Mouse (Mus musculus): ENCODE results near the gene Rubcnl. TPM values are rescaled to one million over a fixed set of nuclear protein-coding genes. Genes with fewer than 3 reads are reported as not detected.

The Rubcnl gene
- total RNA-seq, 2 experiments from 2014 or later = 0.23 to 0.61 TPM

DNA sequence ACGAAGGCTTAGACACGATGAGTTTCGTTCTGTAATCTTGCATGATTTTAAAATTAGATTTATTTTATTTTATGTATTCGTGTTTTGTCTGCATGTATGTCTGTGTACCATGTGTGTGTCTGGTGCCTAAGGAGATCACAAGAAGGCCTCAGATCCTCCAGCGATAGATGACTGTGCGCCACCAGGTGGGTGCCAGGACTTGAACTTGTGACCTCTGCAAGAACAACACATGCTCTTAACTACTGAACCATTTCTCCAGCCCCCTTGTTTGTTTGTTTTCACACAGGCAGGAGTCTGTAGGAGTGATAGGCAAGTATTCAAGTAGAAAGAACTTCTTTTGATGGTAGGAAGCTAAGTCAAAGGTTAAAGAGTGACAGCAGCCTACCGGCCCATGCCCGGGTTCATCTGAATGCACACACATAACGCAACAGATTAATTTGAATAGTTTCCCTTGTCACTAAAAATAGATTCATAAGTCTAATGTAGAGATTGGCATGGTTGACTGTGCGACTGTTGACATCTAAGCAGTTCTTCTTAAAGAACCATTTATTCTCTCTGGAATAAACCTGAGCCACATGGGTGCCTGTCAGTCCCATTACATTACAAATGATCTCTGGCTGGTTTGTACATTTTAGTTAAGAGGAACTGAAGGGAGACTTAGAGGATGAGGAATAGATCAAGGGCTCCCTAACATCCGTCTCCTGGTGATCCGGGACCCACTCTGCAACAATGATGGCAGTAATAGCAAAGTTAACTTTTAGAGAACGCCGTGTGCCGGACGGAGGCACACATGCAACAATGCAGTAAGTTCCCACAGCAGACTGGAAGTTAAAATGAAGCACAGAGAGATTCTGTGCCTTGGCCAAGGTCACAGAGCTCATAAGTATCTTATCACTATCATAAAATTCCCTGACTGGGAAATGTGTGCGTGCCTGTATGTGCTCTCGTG lies 2.3 kb downstream of the Rubcnl start:
- no peak for DNase-seq

DNA sequence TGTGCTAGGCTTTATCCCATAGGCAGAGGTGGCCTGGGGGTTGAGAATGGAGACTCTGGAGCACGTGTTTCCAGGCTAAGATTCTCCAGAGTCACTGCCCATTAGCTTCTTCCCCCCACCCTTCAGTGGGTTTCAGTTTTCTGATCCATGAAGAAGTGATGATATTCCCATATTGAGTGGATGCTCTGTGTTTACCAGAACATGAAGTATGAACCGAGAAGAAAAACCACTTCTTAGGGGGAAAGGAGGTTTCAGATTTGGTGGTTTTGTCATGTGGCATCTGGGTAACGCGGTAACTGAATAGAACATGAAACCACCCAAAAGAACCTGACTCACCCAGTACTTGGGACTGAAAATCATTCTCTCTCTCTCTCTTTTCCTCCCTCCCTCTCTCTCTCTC lies 3.0 kb downstream of the Rubcnl start:
- no peak for DNase-seq

- no peak for DNase-seq
These were observed 4.9 kb downstream of the Rubcnl start for GRCm38 (mm10) chr14:75020581-75021253.

- DNase-seq = no peak
These were observed 6.7 kb downstream of the Rubcnl start for GRCm38 (mm10) chr14:75022522-75022921.

- no peak for DNase-seq
These were observed 9.2 kb downstream of the Rubcnl start for GRCm38 (mm10) chr14:75024793-75025710.

GRCm38 (mm10) chr14:75030764-75031163 lies 14.9 kb downstream of the Rubcnl start:
- DNase-seq = no peak

GRCm38 (mm10) chr14:75031999-75032575 lies 16.3 kb downstream of the Rubcnl start:
- no peak for DNase-seq

DNA sequence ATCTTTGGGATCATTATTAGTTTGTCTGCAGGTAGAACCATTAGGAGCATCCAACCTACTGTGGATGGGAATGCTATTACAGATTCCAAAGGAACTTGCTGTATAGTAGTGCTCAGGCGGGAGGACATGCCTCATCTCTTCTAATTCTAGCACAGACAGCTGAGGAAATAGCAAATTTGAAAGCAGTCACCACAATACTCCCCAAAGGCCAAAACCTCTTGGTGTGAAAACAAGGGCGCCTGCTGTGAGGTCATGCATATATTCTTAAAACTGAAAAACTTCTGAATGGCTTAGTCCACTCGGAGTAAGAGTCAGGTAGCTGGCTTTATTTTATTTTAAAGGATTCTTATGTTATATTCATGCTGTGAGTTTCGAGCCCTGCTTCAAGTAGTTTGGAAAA lies 16.9 kb downstream of the Rubcnl start:
- DNase-seq = no peak

DNA sequence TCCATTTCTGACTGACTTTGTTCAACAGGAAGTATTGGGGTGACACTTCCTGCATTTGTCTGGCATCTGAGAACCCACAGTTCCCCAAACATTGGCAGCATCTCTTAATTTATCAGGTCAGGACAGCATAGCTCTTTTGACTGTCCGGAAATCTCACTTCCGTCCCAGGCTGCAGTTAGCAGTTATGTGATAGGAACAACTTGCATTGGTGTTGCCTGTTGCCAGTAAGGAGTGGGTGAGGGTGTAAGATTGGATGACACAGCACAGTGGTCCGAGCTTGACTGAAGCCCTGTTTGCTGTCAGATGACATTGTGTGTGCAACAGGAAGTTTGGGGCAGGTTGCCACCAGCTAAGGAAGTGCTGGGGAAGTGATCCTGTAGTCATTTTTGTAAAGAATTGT lies 18.4 kb downstream of the Rubcnl start:
- no peak for DNase-seq

DNA sequence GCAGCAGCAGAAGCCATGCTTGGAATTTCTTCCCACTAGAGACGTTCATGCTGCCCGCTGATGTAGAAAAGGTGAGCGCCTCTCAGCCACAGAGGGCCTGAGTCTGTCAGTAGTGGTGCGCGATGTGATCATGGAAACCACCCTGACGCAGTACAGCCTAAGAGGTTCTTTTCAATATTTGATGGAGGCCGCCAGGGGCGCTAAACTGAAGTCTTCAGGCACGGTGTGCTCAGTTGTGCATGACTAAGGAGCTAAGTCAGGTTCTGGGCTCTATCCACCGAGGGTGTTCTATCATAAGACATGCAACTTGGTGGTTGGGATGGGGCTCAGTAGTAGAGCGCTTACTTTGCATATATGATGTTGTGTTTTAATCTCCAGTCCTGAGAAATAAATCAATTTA lies 19.6 kb downstream of the Rubcnl start:
- no peak for DNase-seq

DNA sequence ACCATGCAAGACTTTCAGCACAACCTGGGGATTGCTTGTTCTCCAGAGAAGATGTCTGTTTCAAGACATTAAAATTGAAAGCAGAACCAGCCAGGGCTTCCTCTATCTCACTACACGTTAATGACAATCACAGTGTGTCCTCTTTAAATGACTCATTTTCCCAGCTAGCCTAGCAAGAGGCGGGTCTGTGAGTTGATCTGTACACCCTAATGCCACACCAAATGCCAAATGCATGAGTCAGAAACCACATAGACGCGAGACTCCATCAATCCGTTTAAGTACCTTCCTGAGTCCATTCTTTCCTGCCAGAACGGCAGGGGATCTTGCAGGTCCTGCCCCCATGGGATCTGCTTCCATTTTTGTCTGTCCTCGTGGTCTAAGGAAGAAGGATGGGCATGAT lies 29.4 kb downstream of the Rubcnl start:
- DNase-seq = no peak

GRCm38 (mm10) chr14:75052451-75052850 lies 36.6 kb downstream of the Rubcnl start:
- DNase-seq = no peak

DNA sequence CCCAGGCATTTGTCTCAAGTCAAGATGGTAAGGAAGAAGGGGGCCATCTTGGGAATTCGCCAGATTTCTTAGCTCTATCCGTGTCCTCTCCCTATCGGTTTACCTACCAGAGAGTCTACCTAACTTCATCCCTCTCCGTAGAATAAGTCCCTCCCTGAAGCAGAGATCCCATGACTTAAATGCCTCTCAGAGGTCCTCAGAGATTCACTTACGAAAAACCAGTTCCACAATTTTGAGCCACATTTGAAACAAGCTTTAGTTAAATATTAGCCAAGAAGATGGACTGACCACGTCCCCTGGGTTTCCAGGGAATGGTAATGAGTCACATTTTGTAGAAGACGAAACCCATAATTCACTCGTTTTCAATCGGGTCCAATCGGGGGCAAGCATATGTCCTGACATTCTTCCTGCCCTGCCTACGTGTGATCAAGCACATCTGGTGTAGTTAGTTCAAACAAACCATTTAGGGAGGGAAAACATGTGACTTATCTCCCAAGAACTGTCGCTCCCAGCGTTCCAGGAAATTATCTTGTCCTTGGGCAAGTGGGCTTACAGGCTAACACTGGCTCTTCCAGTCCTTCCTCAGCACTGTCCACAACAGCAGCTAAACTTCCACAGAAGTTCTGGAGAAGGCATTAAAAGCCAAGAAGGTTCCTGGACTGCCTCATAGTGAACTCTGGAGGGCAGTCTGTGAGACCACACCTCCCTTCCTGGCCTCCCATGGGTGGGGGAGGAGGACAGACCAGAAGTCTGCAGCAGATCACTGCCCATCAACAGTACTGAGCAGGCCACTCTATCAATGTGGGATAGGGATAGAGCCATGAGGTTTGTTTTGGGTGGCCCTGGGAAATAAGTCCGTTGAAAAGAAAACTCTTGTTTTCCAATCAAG lies 38.9 kb downstream of the Rubcnl start:
- DNase-seq = no peak

DNA sequence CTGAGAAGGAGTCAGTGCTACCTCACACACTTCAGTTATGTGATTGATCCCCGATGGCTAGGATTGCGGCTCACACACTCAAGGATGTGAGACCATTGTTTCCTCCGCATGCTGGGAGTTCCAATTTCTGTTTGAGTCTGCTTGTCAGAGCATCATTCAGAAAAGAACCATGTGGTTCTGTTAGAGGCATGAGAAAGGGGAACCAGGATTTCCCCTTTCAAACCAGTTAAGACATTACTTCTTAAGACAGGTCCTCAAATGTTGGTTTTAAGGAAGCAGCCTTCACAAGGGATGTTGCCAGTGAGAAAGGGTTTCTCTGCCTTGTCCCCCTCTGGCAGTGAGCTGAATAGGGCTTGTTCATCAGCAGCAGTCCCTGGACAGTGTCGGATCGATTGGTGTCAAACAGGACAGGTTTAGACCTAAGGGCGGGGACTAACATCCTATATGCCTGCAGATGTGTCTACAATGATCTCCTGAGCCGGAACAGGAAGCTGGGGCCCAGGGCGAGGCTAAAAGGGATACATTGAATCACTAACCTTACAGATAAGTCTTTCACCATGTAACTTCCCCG lies 41.1 kb downstream of the Rubcnl start:
- DNase-seq = no peak

- DNase-seq = no peak
These were observed 44.7 kb downstream of the Rubcnl start for GRCm38 (mm10) chr14:75060562-75060961.

DNA sequence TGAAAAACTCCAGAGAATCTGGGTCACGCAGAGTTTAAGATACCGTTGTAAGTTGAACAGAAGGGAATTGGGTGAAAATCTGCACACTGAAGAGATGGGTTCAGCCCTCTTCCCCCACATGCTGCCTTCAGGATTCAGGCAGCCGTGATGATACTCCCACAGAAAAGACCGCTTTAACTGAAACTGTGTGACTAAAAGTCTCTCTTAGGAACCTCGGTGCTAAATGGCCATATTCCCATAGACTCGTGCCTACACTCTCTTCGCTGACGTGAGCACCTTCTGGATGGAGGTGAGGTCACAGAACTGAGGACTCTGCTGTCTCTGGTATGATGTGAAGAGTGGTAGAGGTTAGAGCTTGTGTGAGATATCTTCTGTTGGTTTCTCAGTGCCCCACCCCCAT lies 48.1 kb downstream of the Rubcnl start:
- DNase-seq = no peak

DNA sequence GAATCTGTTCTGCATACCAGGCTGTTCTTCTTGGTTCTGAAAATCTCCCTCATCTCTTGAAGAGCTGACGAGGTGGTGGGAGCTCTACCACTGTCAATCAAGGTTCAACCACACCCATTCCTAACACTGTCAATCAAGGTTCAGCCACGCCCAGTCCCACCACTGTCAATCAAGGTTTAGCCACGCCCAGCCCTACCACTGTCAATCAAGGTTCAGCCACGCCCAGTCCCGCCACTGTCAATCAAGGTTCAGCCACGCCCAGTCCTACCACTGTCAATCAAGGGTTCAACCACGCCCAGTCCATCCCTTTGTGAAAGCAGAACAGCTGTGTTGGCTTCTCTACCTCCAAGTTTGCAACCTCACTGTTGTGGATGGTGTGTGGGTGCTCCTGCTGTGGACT lies 48.7 kb downstream of the Rubcnl start:
- no peak for DNase-seq

DNA sequence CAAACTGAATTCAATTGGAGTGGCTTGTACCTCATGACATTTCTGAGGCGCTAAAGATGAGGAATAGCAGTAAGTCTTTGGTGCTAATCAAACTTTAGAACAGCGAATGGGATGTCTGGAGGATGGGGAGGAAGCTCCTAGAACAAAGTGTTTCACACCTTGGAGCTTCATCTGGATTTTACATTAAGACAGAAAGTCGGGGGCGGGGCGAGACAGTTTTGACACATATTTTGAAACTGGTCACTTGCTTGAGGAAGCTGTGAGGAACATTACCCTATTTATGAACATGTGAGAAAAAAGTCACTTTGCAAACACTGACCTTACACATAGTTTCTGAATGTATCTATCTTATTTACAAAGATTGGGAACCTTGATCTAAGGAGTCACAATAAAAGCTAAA lies 49.4 kb downstream of the Rubcnl start:
- DNase-seq = no peak

GRCm38 (mm10) chr14:75068430-75069112 lies 52.7 kb downstream of the Rubcnl start:
- DNase-seq = no peak

- no peak for DNase-seq
These were observed 53.6 kb downstream of the Rubcnl start for GRCm38 (mm10) chr14:75069356-75069979.

Data from gastrocnemius, postnatal 10 days (tissue).